Mouse (Mus musculus) erythroblast, embryonic 14.5 days (primary cell): ENCODE results near the gene Mrps33.

Experiments used
- GATA1 ChIP-seq: IDR thresholded peaks from 2 replicates; pipeline ENCODE4 v1.6.1; 2012; ENCODE audit warnings: low read length, inconsistent platforms, mixed read lengths
- TAL1 ChIP-seq: IDR thresholded peaks from 3 replicates; pipeline ENCODE4 v1.6.1; 2012; ENCODE audit warnings: low read length, inconsistent platforms, mixed read lengths

- TF ChIP-seq TAL1: no peak
- TF ChIP-seq GATA1: no peak
These were observed 32.3 kb downstream of the Mrps33 start for GRCm38 (mm10) chr6:39778506-39778905.
